Mouse (Mus musculus) lung, adult 2 months (tissue): ENCODE measurements around the gene Klhl42. TPM values are rescaled to one million over a fixed set of nuclear protein-coding genes. Genes with fewer than 3 reads are reported as not detected.
A peak's percentile ranks its signal among the peaks of the same experiment; 100 is the strongest.

Source experiments
- DNase-seq: peaks from one replicate; pipeline ENCODE4 v3.0.0; 2022
- H3K4me1 ChIP-seq: fragments of 200-500 bp; 2 replicates; pipeline ENCODE4 v1.6.1; 2011; ENCODE audit warnings: low read length; ENCODE audit not compliant: control insufficient read depth, insufficient read depth
- H3K4me3 ChIP-seq: fragments of 200-500 bp; replicated peaks from 2 replicates; pipeline ENCODE3; 2011; ENCODE audit warnings: low read depth, mild to moderate bottlenecking, control low read depth, low read length; ENCODE audit errors: extremely low read depth
- CTCF ChIP-seq: fragments of 200-500 bp; IDR thresholded peaks from 2 replicates; pipeline ENCODE4 v1.5.1; 2011; ENCODE audit warnings: mild to moderate bottlenecking, low read length, control low read depth; ENCODE audit not compliant: insufficient read depth
- POLR2A ChIP-seq: fragments of 200-500 bp; IDR thresholded peaks from 2 replicates; pipeline ENCODE4 v1.6.1; 2011; ENCODE audit warnings: low read depth, mild to moderate bottlenecking, control low read depth, low read length, borderline replicate concordance; ENCODE audit errors: extremely low read depth
- WGBS: fragments of 180-500 bp; shearing (Covaris S2); methylation state at CpG from one replicate; pipeline ENCODE4 v1.1.7; 2018; 5-methylcytosine and 5-hydroxymethylcytosine counted together
- polyA plus RNA-seq: library from polyadenylated mRNA; depleted of rRNA; stranded (reverse); fragments of >200 nt; gene quantifications from 2 replicates; pipeline ENCODE4 v1.2.3, GENCODE M21; 2012

Gene Klhl42
- polyA plus RNA-seq, 1 experiment = 12.0 TPM

GRCm38 (mm10) chr6:147059326-147059725, 31.9 kb upstream of the Klhl42 start:
- WGBS = 65% methylated on average over 7 of the region's 7 CpGs
- no peak for DNase-seq
- Histone ChIP-seq H3K4me3 (no peak overlapping the region), H3K4me1 (no peaks in the 10 kb centered on the region)
- TF ChIP-seq POLR2A (no peak), CTCF (0 out of 2 replicates have a peak, but pooled peaks have one; percentile 10)

GRCm38 (mm10) chr6:147061630-147062029, 29.5 kb upstream of the Klhl42 start:
- no peak for DNase-seq
- WGBS = 88% methylated on average over 9 of the region's 9 CpGs
- Histone ChIP-seq H3K4me3 (no peak overlapping the region), H3K4me1 (no peaks in the 10 kb centered on the region)
- TF ChIP-seq CTCF (no peak), POLR2A (no peak)

- H3K4me1 ChIP-seq = no peaks in the 10 kb centered on the region
- WGBS = 66% methylated on average over 7 of the region's 7 CpGs
- H3K4me3 ChIP-seq = no peak overlapping the region
- no peak for TF ChIP-seq POLR2A
- no peak for TF ChIP-seq CTCF
- DNase-seq = no peak
These were observed 29.1 kb upstream of the Klhl42 start for GRCm38 (mm10) chr6:147062034-147062433.

GRCm38 (mm10) chr6:147062694-147063093, 28.5 kb upstream of the Klhl42 start:
- WGBS = 79% methylated on average over 7 of the region's 7 CpGs
- no peak for DNase-seq
- no peaks in the 10 kb centered on the region for H3K4me1 ChIP-seq
- no peak overlapping the region for H3K4me3 ChIP-seq
- TF ChIP-seq CTCF (no peak), POLR2A (no peak)

- Histone ChIP-seq H3K4me1 (no peaks in the 10 kb centered on the region), H3K4me3 (no peak overlapping the region)
- no peak for TF ChIP-seq CTCF
- TF ChIP-seq POLR2A = no peak
- DNase-seq = no peak
- 87% methylated on average over 10 of the region's 10 CpGs for whole genome bisulfite sequencing
These were observed 26.8 kb upstream of the Klhl42 start for GRCm38 (mm10) chr6:147064226-147064943.

- Histone ChIP-seq H3K4me1 (no peaks in the 10 kb centered on the region), H3K4me3 (no peak overlapping the region)
- WGBS = 75% methylated on average over 6 of the region's 6 CpGs
- TF ChIP-seq CTCF (no peak), POLR2A (no peak)
- DNase-seq = no peak
These were observed 26.3 kb upstream of the Klhl42 start for GRCm38 (mm10) chr6:147064944-147065261.

GRCm38 (mm10) chr6:147075808-147076387, 15.3 kb upstream of the Klhl42 start:
- H3K4me1 ChIP-seq = no peaks in the 10 kb centered on the region
- 30% methylated on average over 5 of the region's 5 CpGs for WGBS
- TF ChIP-seq POLR2A = no peak
- TF ChIP-seq CTCF = no peak
- H3K4me3 ChIP-seq = no peak overlapping the region
- no peak for DNase-seq

GRCm38 (mm10) chr6:147076878-147077277, 14.3 kb upstream of the Klhl42 start:
- TF ChIP-seq CTCF (no peak), POLR2A (no peak)
- 93% methylated on average over 8 of the region's 8 CpGs for WGBS
- H3K4me3 ChIP-seq = no peak overlapping the region
- DNase-seq = no peak
- no peaks in the 10 kb centered on the region for H3K4me1 ChIP-seq

GRCm38 (mm10) chr6:147079919-147080318, 11.3 kb upstream of the Klhl42 start:
- no peak overlapping the region for H3K4me3 ChIP-seq
- DNase-seq = no peak
- H3K4me1 ChIP-seq = no peaks in the 10 kb centered on the region
- no peak for TF ChIP-seq CTCF
- no peak for TF ChIP-seq POLR2A
- 89% methylated on average over 10 of the region's 10 CpGs for WGBS
